Mouse (Mus musculus) megakaryocyte-erythroid progenitor cell, adult 5-6 weeks (primary cell): ENCODE measurements around the gene Srebf2. TPM values are rescaled to one million over a fixed set of nuclear protein-coding genes. Genes with fewer than 3 reads are reported as not detected.
A peak's percentile ranks its signal among the peaks of the same experiment; 100 is the strongest.
"Not testable (repeated sequence)": the region's sequence is repeated elsewhere in the genome, so short reads cannot be mapped to it uniquely, and the experiment has no call there.

Source experiments
- ATAC-seq: replicated peaks from 2 replicates; pipeline ENCODE4 v1.8.0; 2016; ENCODE audit warnings: mild to moderate bottlenecking, inconsistent platforms; ENCODE audit not compliant: severe bottlenecking, poor library complexity, low FRiP score, low TSS enrichment
- total RNA-seq, 2 experiments: library from RNA; stranded (forward) in 1 of 2; stranded (reverse) in 1 of 2; fragments of 200-1000, 215-1000 nt in 1 of 2; fragments of >200 nt in 1 of 2; fragmentation: Nextera tagmentation in 1 of 2; gene quantifications; 2 replicates each; pipeline ENCODE4 v1.2.3; 2014 to 2017

The Srebf2 gene
- total RNA-seq (2014; fragmentation: Nextera tagmentation) (41.0 and 43.3 TPM in 2 replicates), total RNA-seq (2017) (24.7 and 26.0 TPM in 2 replicates)

GRCm38 (mm10) chr15:82146770-82147610 is at the start of gene Srebf2:
Gene Srebf2, plus strand, starts transcription at chr15:82147181.
- peak; percentile 93 for ATAC-seq

GRCm38 (mm10) chr15:82106953-82107555 is 39.9 kb upstream of the Srebf2 start:
- ATAC-seq, result no peak

GRCm38 (mm10) chr15:82120544-82120943 is 26.4 kb upstream of the Srebf2 start:
- ATAC-seq, result no peak

GRCm38 (mm10) chr15:82126690-82127089 is 20.3 kb upstream of the Srebf2 start:
- not testable (repeated sequence) for ATAC-seq

DNA sequence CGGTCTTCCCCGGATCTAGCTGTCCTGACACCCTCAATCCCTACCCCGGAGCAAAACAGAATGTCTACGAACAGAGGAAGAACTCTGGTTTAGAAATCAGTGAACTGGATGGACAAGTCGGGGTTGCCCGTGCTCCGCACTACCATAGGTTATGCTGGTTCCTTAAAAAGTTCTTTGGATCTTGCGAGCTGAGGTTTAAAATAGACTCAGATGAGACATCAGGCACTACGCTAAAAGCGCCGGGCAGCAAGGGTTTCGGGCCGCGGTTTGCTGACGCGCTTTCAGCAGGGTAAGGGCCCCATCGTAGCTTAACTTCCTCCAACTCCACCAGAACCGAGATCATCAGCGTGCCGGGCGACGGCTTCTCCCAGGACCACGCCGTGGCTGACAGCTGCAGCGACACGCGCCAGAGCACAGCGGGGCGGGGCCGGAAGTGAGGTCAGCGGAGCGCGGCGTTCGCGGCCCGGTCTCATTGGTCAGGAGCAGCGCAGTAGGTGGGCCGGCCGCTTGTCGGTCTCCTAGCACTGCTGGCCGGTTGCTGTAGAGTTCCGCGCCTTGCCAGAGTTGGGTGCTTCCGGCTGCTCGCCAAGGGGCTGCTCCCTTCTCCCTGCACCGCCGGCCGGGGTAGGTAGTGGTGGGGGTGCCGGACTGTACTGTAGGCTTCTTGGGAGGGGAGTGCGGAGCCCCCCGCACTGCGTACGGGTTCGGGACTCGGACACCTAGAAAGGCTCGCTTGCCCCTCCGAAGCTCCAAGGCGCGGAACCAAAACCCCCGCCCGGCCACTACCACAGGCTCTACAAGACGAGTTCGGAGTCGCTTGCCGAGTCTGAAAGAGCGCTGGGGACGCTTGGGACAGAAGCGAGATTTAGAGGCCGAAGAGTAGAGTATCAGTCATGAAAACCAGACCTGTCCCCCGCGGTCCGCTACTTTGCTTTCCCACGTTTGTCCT is 19.3 kb upstream of the Srebf2 start, which contains the start of gene Ccdc134:
Ccdc134 (plus strand) TSS at position 497 of the 949 bp plus-strand sequence.
- ATAC-seq, result peak; percentile 99

GRCm38 (mm10) chr15:82128398-82128797 is 18.6 kb upstream of the Srebf2 start:
- no peak for ATAC-seq

GRCm38 (mm10) chr15:82130599-82130998 is 16.4 kb upstream of the Srebf2 start:
- ATAC-seq, result no peak

GRCm38 (mm10) chr15:82135372-82135771 is 11.6 kb upstream of the Srebf2 start:
- ATAC-seq, result no peak

GRCm38 (mm10) chr15:82138565-82138964 is 8.4 kb upstream of the Srebf2 start:
- ATAC-seq, result peak; percentile 86

DNA sequence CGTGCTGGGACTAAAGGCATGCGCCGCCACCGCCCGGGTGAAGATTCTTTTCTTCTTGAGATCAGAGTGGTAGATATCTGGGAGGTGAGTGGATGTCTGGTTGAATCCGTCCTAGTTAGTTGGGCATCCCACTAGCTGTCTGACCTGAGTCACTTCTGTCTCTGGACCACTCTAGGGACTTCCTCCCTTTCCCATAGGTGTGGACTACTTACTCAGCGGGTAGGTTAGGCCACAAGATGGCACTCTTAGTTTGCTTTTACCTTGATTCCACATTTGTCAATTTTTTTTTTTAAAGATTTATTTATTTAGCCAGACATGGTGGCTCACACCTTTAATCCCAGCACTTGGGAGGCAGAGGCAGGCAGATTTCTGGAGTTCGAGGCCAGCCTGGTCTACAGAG is 7.8 kb upstream of the Srebf2 start:
- ATAC-seq, result 0 out of 2 replicates have a peak, but pooled peaks have one; percentile 22

DNA sequence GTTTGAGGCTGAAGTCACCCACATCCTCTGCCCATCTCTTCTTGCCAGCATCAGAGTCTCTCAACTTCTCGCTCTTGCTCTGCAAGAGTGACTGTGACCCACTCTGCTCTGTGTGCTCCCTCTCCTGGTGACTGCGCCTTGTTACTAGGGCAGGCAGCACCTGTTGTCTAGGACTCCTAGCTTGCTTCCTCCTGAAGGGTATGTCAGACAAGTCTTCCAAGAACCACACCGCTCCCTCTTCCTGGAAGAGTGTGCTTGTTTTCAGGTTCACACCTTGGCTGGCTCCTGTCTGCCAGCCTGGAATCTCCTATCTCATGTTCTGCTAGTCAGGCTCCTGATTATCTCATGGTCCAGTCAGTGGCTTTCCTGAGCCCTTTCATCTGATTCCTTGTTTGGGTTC is 6.6 kb upstream of the Srebf2 start:
- ATAC-seq, result no peak

DNA sequence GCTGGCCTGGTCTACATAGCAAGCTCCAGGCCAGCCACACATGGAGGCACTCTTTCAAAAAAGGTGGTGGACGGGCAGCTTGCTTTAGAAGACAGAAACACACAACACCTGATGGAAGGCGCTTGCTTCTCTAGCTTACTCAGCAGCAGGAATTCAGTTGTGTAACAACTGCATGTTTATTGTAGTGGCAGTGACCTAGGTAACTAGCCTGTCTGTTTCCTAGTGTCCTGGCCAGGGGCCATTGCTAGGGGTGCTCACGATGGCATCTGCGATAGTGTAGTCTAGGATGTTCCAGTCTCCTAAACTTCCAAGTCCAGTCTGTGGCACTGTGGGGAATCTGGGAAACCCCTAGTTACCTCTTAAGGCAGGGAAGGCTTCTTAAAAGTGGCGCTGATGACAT is 2.8 kb upstream of the Srebf2 start:
- ATAC-seq, result no peak

GRCm38 (mm10) chr15:82145408-82145807 is 1.6 kb upstream of the Srebf2 start:
- ATAC-seq, result no peak

- no peak for ATAC-seq
Observed at GRCm38 (mm10) chr15:82145851-82146769, 871 bp upstream of the Srebf2 start.

GRCm38 (mm10) chr15:82147611-82148111 is 680 bp downstream of the Srebf2 start:
- no peak for ATAC-seq

- no peak for ATAC-seq
Observed at GRCm38 (mm10) chr15:82148510-82148911, 1.5 kb downstream of the Srebf2 start.

GRCm38 (mm10) chr15:82150042-82150441 is 3.1 kb downstream of the Srebf2 start:
- ATAC-seq, result no peak

DNA sequence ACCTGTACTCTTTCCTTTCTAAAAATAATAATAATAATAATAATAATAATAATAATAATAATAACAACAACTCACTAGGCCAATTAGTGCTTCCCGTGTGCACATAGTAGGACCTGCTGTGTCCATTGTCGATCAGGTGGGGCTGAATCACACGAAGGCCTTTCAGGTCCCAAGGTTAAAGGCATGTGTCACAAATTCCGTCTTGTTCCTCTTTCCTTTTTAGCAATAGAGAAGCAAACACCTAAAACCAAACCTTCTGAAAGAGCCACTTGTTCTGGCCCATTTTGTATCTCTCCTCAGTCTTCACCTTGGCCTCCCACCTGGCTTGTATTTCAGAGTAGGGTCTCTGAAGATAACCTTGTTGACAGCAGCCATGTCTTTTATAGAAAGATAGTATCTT is 4.2 kb downstream of the Srebf2 start:
- ATAC-seq, result no peak
